Mouse (Mus musculus): Measurements from ENCODE around the gene Abhd8. TPM values are rescaled to one million over a fixed set of nuclear protein-coding genes. Genes with fewer than 3 reads are reported as not detected.

The Abhd8 gene
- 61.5 and 75.1 TPM in 2 replicates for polyA plus RNA-seq (2016; fragmentation: Nextera tagmentation; extraction: Ambion mirVana)

GRCm38 (mm10) chr8:71463188-71464033, at the start of gene Abhd8:
Gene Abhd8 (minus strand): TSS chr8:71463655.
- Histone ChIP-seq H3K9me3 (replicated peaks) (no peaks in the 10 kb centered on the region), H3K27me3 (ENCODE audit: low read depth, poor library complexity, severe bottlenecking) (peaks cover 16% of the 10 kb centered on the region), H3K36me3 (peaks cover 48% of the 10 kb centered on the region), H3K27ac (peak within 1 kb of the TSS; percentile 86), H3K4me3 (peak within 1 kb of the TSS; percentile 76), H3K4me1 (peaks cover 42% of the 10 kb centered on the region)
- DNase-seq (ENCODE audit: low spot score) = peak; percentile 94
- under 1% methylated on average over 55 of the region's 55 CpGs for WGBS

GRCm38 (mm10) chr8:71511644-71512043, 48.2 kb upstream of the Abhd8 start, which contains the start of gene Plvap:
Gene Plvap (minus strand): TSS chr8:71511752.
- no peak for DNase-seq (ENCODE audit: low spot score)
- Histone ChIP-seq H3K9me3 (replicated peaks) (no peaks in the 10 kb centered on the region), H3K4me1 (peaks cover 42% of the 10 kb centered on the region), H3K36me3 (no peaks in the 10 kb centered on the region), H3K27ac (peak within 1 kb of the TSS; percentile 42; the same call in 1 of the 2 replicates), H3K4me3 (peak within 1 kb of the TSS; percentile 29), H3K27me3 (ENCODE audit: low read depth, poor library complexity, severe bottlenecking) (peaks cover 51% of the 10 kb centered on the region)
- WGBS = 51% methylated on average over 14 of the region's 14 CpGs

GRCm38 (mm10) chr8:71509316-71509715, 45.9 kb upstream of the Abhd8 start:
- Histone ChIP-seq H3K27me3 (ENCODE audit: low read depth, poor library complexity, severe bottlenecking) (peaks cover 67% of the 10 kb centered on the region), H3K9me3 (replicated peaks) (no peaks in the 10 kb centered on the region), H3K27ac (peak overlapping the region; percentile 53; the same call in 1 of the 2 replicates), H3K4me1 (peaks cover 42% of the 10 kb centered on the region), H3K36me3 (0 out of 2 replicates have a peak, but pooled peaks cover 2% of the 10 kb centered on the region), H3K4me3 (peak overlapping the region; percentile 28; the same call in 1 of the 2 replicates)
- DNase-seq (ENCODE audit: low spot score) = no peak
- 51% methylated on average over 2 of the region's 2 CpGs for WGBS

- Histone ChIP-seq H3K36me3 (0 out of 2 replicates have a peak, but pooled peaks cover 2% of the 10 kb centered on the region), H3K27me3 (ENCODE audit: low read depth, poor library complexity, severe bottlenecking) (peaks cover 67% of the 10 kb centered on the region), H3K9me3 (replicated peaks) (no peaks in the 10 kb centered on the region), H3K4me3 (peak overlapping the region; percentile 61), H3K27ac (peak overlapping the region; percentile 73), H3K4me1 (peaks cover 40% of the 10 kb centered on the region)
- peak; percentile 89 for DNase-seq (ENCODE audit: low spot score)
- WGBS = under 1% methylated on average over 61 of the region's 61 CpGs
Observed at GRCm38 (mm10) chr8:71507589-71508104, 44.2 kb upstream of the Abhd8 start.

DNA sequence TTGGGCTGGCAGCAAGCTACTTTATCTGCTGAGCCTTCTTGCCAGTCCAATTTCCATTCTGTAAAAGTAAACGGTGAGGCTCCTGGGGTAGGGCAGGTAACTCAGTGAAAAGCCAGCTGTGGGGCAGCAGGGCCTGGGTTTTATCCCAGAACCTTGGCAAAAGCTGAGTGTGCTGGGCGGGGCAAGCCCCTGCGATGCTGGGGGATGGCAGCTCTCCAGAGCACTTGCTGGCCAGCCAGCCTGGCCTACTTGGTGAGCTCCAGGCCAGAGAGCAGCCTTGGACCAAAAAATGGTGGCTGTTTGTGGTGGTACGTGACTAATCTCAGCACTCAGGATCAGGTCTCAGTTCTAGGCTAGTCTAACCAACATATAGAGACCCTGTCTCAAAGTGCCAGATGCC, 42.5 kb upstream of the Abhd8 start:
- Histone ChIP-seq H3K9me3 (replicated peaks) (no peaks in the 10 kb centered on the region), H3K27ac (no peak overlapping the region), H3K4me3 (no peak overlapping the region), H3K4me1 (peaks cover 34% of the 10 kb centered on the region), H3K36me3 (0 out of 2 replicates have a peak, but pooled peaks cover 2% of the 10 kb centered on the region), H3K27me3 (ENCODE audit: low read depth, poor library complexity, severe bottlenecking) (peaks cover 57% of the 10 kb centered on the region)
- WGBS = 85% methylated on average over 4 of the region's 4 CpGs
- DNase-seq (ENCODE audit: low spot score) = no peak

- WGBS = 87% methylated on average over 4 of the region's 4 CpGs
- Histone ChIP-seq H3K27me3 (ENCODE audit: low read depth, poor library complexity, severe bottlenecking) (peaks cover 53% of the 10 kb centered on the region), H3K27ac (no peak overlapping the region)
Observed at GRCm38 (mm10) chr8:71505326-71505725, 41.9 kb upstream of the Abhd8 start.

DNA sequence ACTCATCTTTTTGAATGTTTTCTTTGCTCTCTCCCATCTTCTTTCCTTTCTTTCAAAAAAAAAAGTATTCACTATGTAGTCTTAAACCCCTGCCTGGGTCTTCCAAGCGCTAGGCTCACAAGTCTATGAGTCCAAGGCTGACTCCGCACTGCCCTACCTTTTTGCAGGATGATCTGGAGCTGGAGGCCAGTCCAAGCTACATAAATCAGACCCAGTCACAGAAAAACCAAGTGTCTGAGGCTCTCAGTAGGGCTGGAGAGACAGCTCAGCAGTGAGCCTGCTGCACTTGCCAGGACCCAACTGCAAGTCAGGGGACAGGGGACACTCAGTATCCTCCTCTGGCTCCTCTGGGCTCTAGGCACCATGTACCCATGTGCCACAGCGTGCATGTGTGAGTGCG, 40.9 kb upstream of the Abhd8 start:
- H3K27me3 ChIP-seq (ENCODE audit: low read depth, poor library complexity, severe bottlenecking) = peaks cover 43% of the 10 kb centered on the region
- H3K36me3 ChIP-seq = 0 out of 2 replicates have a peak, but pooled peaks cover 5% of the 10 kb centered on the region
- H3K4me3 ChIP-seq = no peak overlapping the region
- peak overlapping the region; percentile 9; the same call in 1 of the 2 replicates for H3K27ac ChIP-seq
- 89% methylated on average over 4 of the region's 4 CpGs for WGBS
- DNase-seq (ENCODE audit: low spot score) = no peak
- H3K4me1 ChIP-seq = peaks cover 35% of the 10 kb centered on the region
- H3K9me3 ChIP-seq (replicated peaks) = no peaks in the 10 kb centered on the region

More at GRCm38 (mm10) chr8:71505326-71505725, 41.9 kb upstream of the Abhd8 start:
- Histone ChIP-seq H3K9me3 (replicated peaks) (no peaks in the 10 kb centered on the region), H3K4me1 (peaks cover 34% of the 10 kb centered on the region), H3K36me3 (0 out of 2 replicates have a peak, but pooled peaks cover 2% of the 10 kb centered on the region), H3K4me3 (no peak overlapping the region)
- no peak for DNase-seq (ENCODE audit: low spot score)

- DNase-seq (ENCODE audit: low spot score) = peak; percentile 65
- Histone ChIP-seq H3K27me3 (ENCODE audit: low read depth, poor library complexity, severe bottlenecking) (no peaks in the 10 kb centered on the region), H3K4me3 (peak overlapping the region; percentile 18), H3K4me1 (peaks cover 51% of the 10 kb centered on the region), H3K9me3 (replicated peaks) (no peaks in the 10 kb centered on the region), H3K27ac (peak overlapping the region; percentile 88), H3K36me3 (peaks cover 9% of the 10 kb centered on the region)
- WGBS = 19% methylated on average over 16 of the region's 16 CpGs
Observed at GRCm38 (mm10) chr8:71498816-71499690, 35.6 kb upstream of the Abhd8 start.

DNA sequence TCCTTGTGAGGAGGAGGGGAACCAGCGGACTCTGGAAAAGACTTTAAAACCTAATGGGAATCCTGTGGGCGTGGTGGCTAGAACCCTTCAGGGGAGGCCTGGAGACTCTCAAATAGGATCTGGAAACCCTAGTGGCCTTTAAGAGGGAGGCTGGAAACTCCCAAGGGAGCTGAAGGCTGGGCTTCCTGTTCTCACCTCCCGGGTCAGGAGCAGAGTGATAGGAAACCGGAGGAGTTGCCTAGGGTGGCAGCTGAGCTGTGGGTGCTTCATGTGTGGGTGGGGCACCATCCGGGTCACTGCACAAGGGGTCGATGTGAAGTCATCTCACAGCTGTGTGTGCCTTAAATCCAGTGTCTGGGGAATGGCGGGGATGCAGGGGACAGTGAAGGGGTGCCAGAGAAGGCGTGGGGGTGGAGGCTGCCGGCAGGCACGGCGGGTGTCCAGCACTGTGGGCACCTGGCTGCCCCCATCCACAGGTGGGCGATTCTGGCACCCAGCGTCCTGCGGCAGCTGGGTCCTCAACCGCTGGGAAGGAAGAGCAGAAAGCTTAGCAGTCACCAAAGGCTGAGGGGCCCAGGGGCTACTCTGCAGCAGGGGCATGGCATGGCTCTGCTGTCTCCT, 34.5 kb upstream of the Abhd8 start:
- 12% methylated on average over 15 of the region's 15 CpGs for WGBS
- H3K4me3 ChIP-seq = 0 out of 2 replicates have a peak overlapping the region, but pooled peaks have one; percentile 18
- no peak for DNase-seq (ENCODE audit: low spot score)
- H3K27ac ChIP-seq = peak overlapping the region; percentile 88
- no peaks in the 10 kb centered on the region for H3K27me3 ChIP-seq (ENCODE audit: low read depth, poor library complexity, severe bottlenecking)
- peaks cover 18% of the 10 kb centered on the region for H3K36me3 ChIP-seq
- H3K4me1 ChIP-seq = peaks cover 51% of the 10 kb centered on the region
- no peaks in the 10 kb centered on the region for H3K9me3 ChIP-seq (replicated peaks)

DNA sequence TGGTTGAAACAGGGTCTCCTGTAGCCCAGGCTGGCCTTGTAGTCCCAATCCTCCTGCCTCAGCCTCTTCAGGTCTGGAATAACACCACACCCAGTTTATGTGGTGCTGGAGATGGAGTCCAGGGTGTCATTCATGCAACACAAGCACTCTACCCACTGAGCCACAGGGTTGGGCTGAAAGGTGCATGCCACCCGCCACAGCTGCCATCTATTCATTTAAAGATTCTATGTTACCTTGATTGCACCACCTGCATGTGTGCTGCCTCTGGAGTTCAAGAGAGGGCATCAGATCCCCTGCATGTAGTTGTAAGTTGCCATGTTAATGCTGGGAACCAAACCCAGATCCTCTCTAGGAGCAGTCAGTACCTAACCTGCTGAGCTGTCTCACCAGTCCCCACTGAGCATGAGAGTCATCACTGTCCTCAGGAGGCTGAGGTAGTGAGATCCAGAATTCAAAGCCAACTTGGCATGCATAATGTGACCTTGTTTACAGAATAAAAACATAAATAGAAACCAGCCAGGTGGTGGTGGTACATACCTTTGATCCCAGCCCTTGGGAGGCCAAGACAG, 33.7 kb upstream of the Abhd8 start:
- DNase-seq (ENCODE audit: low spot score) = no peak
- Histone ChIP-seq H3K27ac (peak overlapping the region; percentile 88; the same call in 1 of the 2 replicates), H3K4me3 (no peak overlapping the region), H3K4me1 (peaks cover 51% of the 10 kb centered on the region), H3K9me3 (replicated peaks) (no peaks in the 10 kb centered on the region), H3K36me3 (peaks cover 26% of the 10 kb centered on the region), H3K27me3 (ENCODE audit: low read depth, poor library complexity, severe bottlenecking) (no peaks in the 10 kb centered on the region)
- WGBS = 87% methylated on average over 1 of the region's 1 CpGs

GRCm38 (mm10) chr8:71496481-71496880, 33.0 kb upstream of the Abhd8 start:
- WGBS = 31% methylated on average over 11 of the region's 11 CpGs
- H3K4me1 ChIP-seq = peaks cover 51% of the 10 kb centered on the region
- DNase-seq (ENCODE audit: low spot score) = peak; percentile 61
- H3K27me3 ChIP-seq (ENCODE audit: low read depth, poor library complexity, severe bottlenecking) = no peaks in the 10 kb centered on the region
- no peak overlapping the region for H3K4me3 ChIP-seq
- no peaks in the 10 kb centered on the region for H3K9me3 ChIP-seq (replicated peaks)
- peaks cover 33% of the 10 kb centered on the region for H3K36me3 ChIP-seq
- peak overlapping the region; percentile 72 for H3K27ac ChIP-seq
